Mouse (Mus musculus) CH12.LX (cell line): ENCODE measurements around the gene Aaed1. TPM values are rescaled to one million over a fixed set of nuclear protein-coding genes. Genes with fewer than 3 reads are reported as not detected.

ENCODE experiments used
- DNase-seq: peaks from one replicate; pipeline ENCODE4 v3.0.0-alpha.2; 2013; ENCODE audit errors: extremely low read depth
- H3K27ac ChIP-seq: 2 replicates; pipeline ENCODE4 v1.5.1; 2012; ENCODE audit warnings: low read depth, mild to moderate bottlenecking, control low read depth, moderate library complexity; ENCODE audit not compliant: insufficient read depth
- H3K27me3 ChIP-seq: replicated peaks from 2 replicates; pipeline ENCODE3; 2012; ENCODE audit warnings: inconsistent platforms
- H3K36me3 ChIP-seq, 2 experiments: replicated peaks in 1 of 2; 2 replicates each; pipeline versions ENCODE3 to v1.6.1; 2012; ENCODE audit warnings: inconsistent platforms in 1 of 2, low read length in 1 of 2, mild to moderate bottlenecking in 1 of 2, mixed read lengths in 1 of 2, moderate library complexity in 1 of 2; ENCODE audit not compliant: control insufficient read depth in 1 of 2, insufficient read depth in 1 of 2
- H3K4me1 ChIP-seq, 2 experiments: 2 replicates each; pipeline ENCODE4 v1.6.1; 2012; ENCODE audit warnings: inconsistent platforms in 1 of 2, moderate library complexity in 1 of 2; ENCODE audit not compliant: insufficient read depth in 2 of 2, control insufficient read depth in 1 of 2
- H3K4me2 ChIP-seq: 2 replicates; pipeline ENCODE4 v1.6.1; 2012; ENCODE audit warnings: low read depth, mild to moderate bottlenecking, control low read depth; ENCODE audit not compliant: poor library complexity, insufficient read depth, severe bottlenecking
- H3K4me3 ChIP-seq, 3 experiments: fragments of 150-350 bp in 1 of 3; sonication (generic) in 1 of 3; replicated peaks in 1 of 3; 2 replicates each; pipeline versions ENCODE3 to v1.5.1; 2011 to 2012; ENCODE audit warnings: low read depth in 2 of 3, low read length in 2 of 3, mild to moderate bottlenecking in 2 of 3, moderate library complexity in 2 of 3, control low read depth in 1 of 3, improper control_type of control experiment in 1 of 3, inconsistent platforms in 1 of 3, mixed read lengths in 1 of 3; ENCODE audit not compliant: poor library complexity in 1 of 3
- H3K79me2 ChIP-seq: replicated peaks from 2 replicates; pipeline ENCODE4 v1.6.1; 2012; ENCODE audit warnings: mild to moderate bottlenecking, moderate library complexity; ENCODE audit not compliant: control insufficient read depth, poor library complexity, insufficient read depth, severe bottlenecking; ENCODE audit errors: extremely low read depth
- H3K9ac ChIP-seq: 2 replicates; pipeline ENCODE4 v1.6.1; 2012; ENCODE audit warnings: low read depth, mild to moderate bottlenecking, control low read depth, moderate library complexity; ENCODE audit not compliant: insufficient read depth
- H3K9me3 ChIP-seq: replicated peaks from 2 replicates; pipeline ENCODE3; 2012; ENCODE audit warnings: low read length, inconsistent platforms, mixed read lengths
- BHLHE40 ChIP-seq: IDR thresholded peaks from 2 replicates; pipeline ENCODE4 v1.6.1; 2011; ENCODE audit warnings: mild to moderate bottlenecking, low read depth, low read length, improper control_type of control experiment
- CTCF ChIP-seq, 2 experiments: IDR thresholded peaks in 1 of 2; conservative IDR thresholded peaks in 1 of 2; 2 replicates each; pipeline ENCODE4 v1.5.1; 2011 to 2012; ENCODE audit warnings: low read depth in 2 of 2, low read length in 2 of 2, improper control_type of control experiment in 1 of 2, inconsistent platforms in 1 of 2, mild to moderate bottlenecking in 1 of 2, moderate library complexity in 1 of 2
- E2F4 ChIP-seq: IDR thresholded peaks from 2 replicates; pipeline ENCODE4 v1.6.1; 2011; ENCODE audit warnings: low read depth, low read length, improper control_type of control experiment; ENCODE audit not compliant: insufficient replicate concordance
- ELF1 ChIP-seq: IDR thresholded peaks from 2 replicates; pipeline ENCODE4 v1.6.1; 2014; ENCODE audit warnings: low read depth, mild to moderate bottlenecking, inconsistent platforms, low read length, improper control_type of control experiment
- EP300 ChIP-seq: IDR thresholded peaks from 2 replicates; pipeline ENCODE4 v1.6.1; 2011; ENCODE audit warnings: low read length, improper control_type of control experiment
- GABPA ChIP-seq: IDR thresholded peaks from 2 replicates; pipeline ENCODE4 v1.6.1; 2012; ENCODE audit warnings: low read depth, low read length, improper control_type of control experiment, inconsistent platforms; ENCODE audit not compliant: insufficient replicate concordance
- JUN ChIP-seq: IDR thresholded peaks from 2 replicates; pipeline ENCODE4 v1.6.1; 2011; ENCODE audit warnings: low read depth, mild to moderate bottlenecking, low read length, improper control_type of control experiment, moderate library complexity; ENCODE audit not compliant: insufficient read depth
- JUND ChIP-seq: conservative IDR thresholded peaks from 2 replicates; pipeline ENCODE4 v1.6.1; 2011; ENCODE audit warnings: low read depth, low read length, improper control_type of control experiment
- MAX ChIP-seq: IDR thresholded peaks from 2 replicates; pipeline ENCODE4 v1.6.1; 2011; ENCODE audit warnings: low read length, improper control_type of control experiment
- NRF1 ChIP-seq: IDR thresholded peaks from 2 replicates; pipeline ENCODE4 v1.6.1; 2014; ENCODE audit warnings: low read depth, mild to moderate bottlenecking, inconsistent platforms, low read length, improper control_type of control experiment, moderate library complexity
- PAX5 ChIP-seq: IDR thresholded peaks from 2 replicates; pipeline ENCODE4 v1.6.1; 2012; ENCODE audit warnings: low read length, inconsistent platforms, mixed read lengths
- POLR2AphosphoS2 ChIP-seq: IDR thresholded peaks from 2 replicates; pipeline ENCODE4 v1.6.1; 2011; ENCODE audit warnings: low read depth, low read length, improper control_type of control experiment
- RAD21 ChIP-seq: IDR thresholded peaks from 2 replicates; pipeline ENCODE4 v1.6.1; 2011; ENCODE audit warnings: low read depth, mild to moderate bottlenecking, low read length, improper control_type of control experiment, moderate library complexity
- USF2 ChIP-seq: conservative IDR thresholded peaks from 2 replicates; pipeline ENCODE4 v1.6.1; 2011; ENCODE audit warnings: low read depth, low read length, improper control_type of control experiment
- dilution Hi-C: fragments of 300-500 bp; cut with MboI; formaldehyde crosslinking; loops from 2 replicates; pipeline ENCODE4 v1.14.3; 2020; ENCODE audit warnings: low sequenced_read_pairs; ENCODE audit not compliant: extremely low pct_unique_long_range_greater_than_20kb, extremely low pct_ligation_motif_present
- in situ Hi-C: fragments of 300-500 bp; cut with MboI; formaldehyde crosslinking; loops from 3 replicates; pipeline ENCODE4 v1.14.3; 2019; ENCODE audit warnings: low sequenced_read_pairs, low pct_ligation_motif_present, low pct_unique_long_range_greater_than_20kb, mixed read lengths
- polyA plus RNA-seq: library from polyadenylated mRNA; unstranded; fragments of >175 nt; gene quantifications from 2 replicates; pipeline ENCODE4 v1.2.1, GENCODE M21; 2012; ENCODE audit warnings: low read depth; ENCODE audit not compliant: insufficient read length
- total RNA-seq, 2 experiments: library from RNA; depleted of rRNA; stranded (reverse); fragments of 300-350 nt in 1 of 2; fragments of >200 nt in 1 of 2; gene quantifications; 2 replicates each; pipeline ENCODE4 v1.2.3; 2012 to 2014

Aaed1 gene
- total and polyA plus RNA-seq, 3 experiments: 8.2 to 22.1 (median 12.2) TPM

DNA sequence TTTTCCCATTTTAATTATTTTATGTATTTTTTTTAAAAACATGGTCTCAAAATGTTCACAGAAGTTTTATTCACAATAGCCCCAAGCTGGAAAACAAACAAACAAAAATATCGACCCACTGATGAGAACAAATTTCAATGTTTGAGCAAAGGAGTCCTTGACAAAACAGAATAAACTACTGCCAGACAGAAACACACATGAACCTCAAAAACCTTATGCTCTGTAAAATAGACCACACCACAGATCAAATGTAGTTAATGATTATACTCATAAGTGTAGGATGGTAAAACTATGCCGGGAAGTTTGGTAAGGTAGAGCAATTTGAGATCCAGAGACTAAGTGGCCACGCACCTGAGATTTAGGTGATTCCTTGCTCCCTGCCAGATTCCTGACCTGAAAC lies 20.6 kb upstream of the Aaed1 start:
- no peak for DNase-seq
- H3K27me3 ChIP-seq: no peaks in the 10 kb centered on the region
- no peak overlapping the region for H3K4me3 ChIP-seq
- dilution Hi-C loops: no loop called here
- TF ChIP-seq GABPA: no peak
- TF ChIP-seq EP300: no peak
- no peak for TF ChIP-seq ELF1
- TF ChIP-seq CTCF (conservative IDR thresholded peaks at IDR 0.05 in 1 of 2, IDR thresholded peaks at IDR 0.05 in 1 of 2; ENCODE audit: low read depth in 2 of 2, low read length in 2 of 2): no peak
- TF ChIP-seq PAX5: no peak
- TF ChIP-seq JUN: no peak
- no peak overlapping the region for H3K27ac ChIP-seq
- no peaks in the 10 kb centered on the region for H3K36me3 ChIP-seq
- H3K9ac ChIP-seq: no peak overlapping the region
- in situ Hi-C loops: no loop called here
- H3K79me2 ChIP-seq: no peaks in the 10 kb centered on the region
- no peaks in the 10 kb centered on the region for H3K4me1 ChIP-seq
- no peak overlapping the region for H3K4me2 ChIP-seq
- H3K9me3 ChIP-seq: no peaks in the 10 kb centered on the region

- TF ChIP-seq BHLHE40: no peak
- TF ChIP-seq RAD21: no peak
- no peak for TF ChIP-seq NRF1
- TF ChIP-seq E2F4: no peak
- TF ChIP-seq GABPA: no peak
- no peak for TF ChIP-seq USF2
- no peak for TF ChIP-seq JUND
- no peak for TF ChIP-seq POLR2AphosphoS2
- TF ChIP-seq MAX: no peak
- TF ChIP-seq, all 38 proteins: peak for 0
- in situ Hi-C loops: no loop called here
- no peaks in the 10 kb centered on the region for H3K27me3 ChIP-seq
Observed at GRCm38 (mm10) chr13:64332321-64332720, 19.8 kb upstream of the Aaed1 start.

More at GRCm38 (mm10) chr13:64332321-64332720, 19.8 kb upstream of the Aaed1 start:
- DNase-seq: no peak
- dilution Hi-C loops: no loop called here
- Histone ChIP-seq H3K9ac (no peak overlapping the region), H3K79me2 (no peaks in the 10 kb centered on the region), H3K4me3 (no peak overlapping the region), H3K4me1 (no peaks in the 10 kb centered on the region), H3K27ac (no peak overlapping the region), H3K36me3 (no peaks in the 10 kb centered on the region), H3K4me2 (no peak overlapping the region), H3K9me3 (no peaks in the 10 kb centered on the region)
